Mouse (Mus musculus): ENCODE measurements around the gene Fam171a1. TPM values are rescaled to one million over a fixed set of nuclear protein-coding genes. Genes with fewer than 3 reads are reported as not detected.

The Fam171a1 gene
- polyA plus RNA-seq, 1 experiment, result 13.5 TPM

- Histone ChIP-seq H3K4me3 (no peak overlapping the region), H3K36me3 (ENCODE audit: control insufficient read depth, insufficient read depth) (no peaks in the 10 kb centered on the region), H3ac (ENCODE audit: control insufficient read depth, insufficient read length) (no peak overlapping the region), H3K4me2 (ENCODE audit: low read depth) (peak overlapping the region; percentile 68), H3K79me2 (ENCODE audit: control insufficient read depth, insufficient read depth) (peaks cover 15% of the 10 kb centered on the region), H3K27me3 (ENCODE audit: control insufficient read depth, insufficient read depth, insufficient read length) (no peaks in the 10 kb centered on the region)
- TF ChIP-seq REST (IDR thresholded peaks at IDR 0.05; ENCODE audit: insufficient read depth, insufficient read length) (no peak), POLR2A (IDR thresholded peaks at IDR 0.05; ENCODE audit: insufficient read length, low read depth) (no peak), USF1 (IDR thresholded peaks at IDR 0.05; ENCODE audit: low read depth) (no peak), MYOD1 (IDR thresholded peaks at IDR 0.05; ENCODE audit: control insufficient read depth in 1 of 3, insufficient read length in 2 of 3, low read depth in 2 of 3) (no peak), TCF12 (IDR thresholded peaks at IDR 0.05; ENCODE audit: insufficient read depth, poor library complexity, severe bottlenecking) (no peak), SRF (IDR thresholded peaks at IDR 0.05; ENCODE audit: control insufficient read depth, insufficient read length, low read depth) (no peak), POLR2AphosphoS2 (IDR thresholded peaks at IDR 0.05; ENCODE audit: insufficient read length, low read depth) (no peak), MYOG (IDR thresholded peaks at IDR 0.05; ENCODE audit: control insufficient read depth in 1 of 3, insufficient read depth in 1 of 3, insufficient read length in 2 of 3, low read depth in 2 of 3) (no peak), MAX (IDR thresholded peaks at IDR 0.05; ENCODE audit: low read depth) (no peak), CEBPB (IDR thresholded peaks at IDR 0.05; ENCODE audit: insufficient read depth, poor library complexity, severe bottlenecking) (no peak), E2F4 (IDR thresholded peaks at IDR 0.05; ENCODE audit: insufficient read depth) (no peak)
Observed at GRCm38 (mm10) chr2:3157030-3157429, 43.0 kb downstream of the Fam171a1 start.

- Histone ChIP-seq H3K27me3 (ENCODE audit: control insufficient read depth, insufficient read depth, insufficient read length) (no peaks in the 10 kb centered on the region), H3K79me2 (ENCODE audit: control insufficient read depth, insufficient read depth) (peaks cover 15% of the 10 kb centered on the region), H3K4me3 (no peak overlapping the region), H3K4me2 (ENCODE audit: low read depth) (peak overlapping the region; percentile 68), H3ac (ENCODE audit: control insufficient read depth, insufficient read length) (no peak overlapping the region), H3K36me3 (ENCODE audit: control insufficient read depth, insufficient read depth) (no peaks in the 10 kb centered on the region)
- peak; percentile 34 to 87 (median 72) for TF ChIP-seq MYOG (IDR thresholded peaks at IDR 0.05; ENCODE audit: control insufficient read depth in 1 of 3, insufficient read depth in 1 of 3, insufficient read length in 2 of 3, low read depth in 2 of 3)
- peak; percentile 3 for TF ChIP-seq TCF12 (IDR thresholded peaks at IDR 0.05; ENCODE audit: insufficient read depth, poor library complexity, severe bottlenecking)
- TF ChIP-seq POLR2AphosphoS2 (IDR thresholded peaks at IDR 0.05; ENCODE audit: insufficient read length, low read depth), result no peak
- TF ChIP-seq MYOD1 (IDR thresholded peaks at IDR 0.05; ENCODE audit: control insufficient read depth in 1 of 3, insufficient read length in 2 of 3, low read depth in 2 of 3), result peak in 2 of 3 experiments; percentile 93 to 97
- TF ChIP-seq SRF (IDR thresholded peaks at IDR 0.05; ENCODE audit: control insufficient read depth, insufficient read length, low read depth), result no peak
Observed at GRCm38 (mm10) chr2:3157661-3158344, 43.8 kb downstream of the Fam171a1 start.

GRCm38 (mm10) chr2:3158682-3159412 is 44.8 kb downstream of the Fam171a1 start:
- Histone ChIP-seq H3K4me2 (ENCODE audit: low read depth) (peak overlapping the region; percentile 68), H3K27me3 (ENCODE audit: control insufficient read depth, insufficient read depth, insufficient read length) (no peaks in the 10 kb centered on the region), H3K36me3 (ENCODE audit: control insufficient read depth, insufficient read depth) (no peaks in the 10 kb centered on the region), H3K79me2 (ENCODE audit: control insufficient read depth, insufficient read depth) (peaks cover 15% of the 10 kb centered on the region), H3ac (ENCODE audit: control insufficient read depth, insufficient read length) (no peak overlapping the region), H3K4me3 (no peak overlapping the region)
- TF ChIP-seq TCF3 (IDR thresholded peaks at IDR 0.05; ENCODE audit: insufficient read length, low read depth) (no peak), SRF (IDR thresholded peaks at IDR 0.05; ENCODE audit: control insufficient read depth, insufficient read length, low read depth) (no peak), POLR2A (IDR thresholded peaks at IDR 0.05; ENCODE audit: insufficient read length, low read depth) (no peak), CEBPB (IDR thresholded peaks at IDR 0.05; ENCODE audit: insufficient read depth, poor library complexity, severe bottlenecking) (no peak), REST (IDR thresholded peaks at IDR 0.05; ENCODE audit: insufficient read depth, insufficient read length) (no peak), MAX (IDR thresholded peaks at IDR 0.05; ENCODE audit: low read depth) (no peak), MYOD1 (IDR thresholded peaks at IDR 0.05; ENCODE audit: control insufficient read depth in 1 of 3, insufficient read length in 2 of 3, low read depth in 2 of 3) (no peak), MYOG (IDR thresholded peaks at IDR 0.05; ENCODE audit: control insufficient read depth in 1 of 3, insufficient read depth in 1 of 3, insufficient read length in 2 of 3, low read depth in 2 of 3) (no peak), USF1 (IDR thresholded peaks at IDR 0.05; ENCODE audit: low read depth) (no peak), E2F4 (IDR thresholded peaks at IDR 0.05; ENCODE audit: insufficient read depth) (no peak), POLR2AphosphoS2 (IDR thresholded peaks at IDR 0.05; ENCODE audit: insufficient read length, low read depth) (no peak), TCF12 (IDR thresholded peaks at IDR 0.05; ENCODE audit: insufficient read depth, poor library complexity, severe bottlenecking) (no peak)

DNA sequence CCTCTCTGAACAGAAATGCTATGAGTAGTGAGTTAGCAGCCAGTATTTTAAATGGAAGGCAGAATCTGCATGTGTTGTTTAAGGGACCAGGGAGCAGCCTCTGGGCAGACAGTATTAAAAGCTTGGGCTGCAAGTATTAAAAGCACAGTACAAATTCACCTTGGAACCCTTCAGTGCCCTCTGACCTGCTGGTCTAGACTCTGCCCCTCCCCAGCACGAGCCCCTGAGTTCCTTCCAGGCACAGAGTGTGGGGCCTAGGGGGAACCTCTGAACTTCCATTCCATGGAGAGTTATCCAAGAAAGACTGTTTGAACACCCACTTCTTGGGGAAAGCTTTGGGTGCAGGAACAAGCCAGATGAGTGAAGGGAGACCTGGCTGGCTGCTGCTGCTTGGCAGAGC is 47.6 kb downstream of the Fam171a1 start:
- Histone ChIP-seq H3K27me3 (ENCODE audit: control insufficient read depth, insufficient read depth, insufficient read length) (no peaks in the 10 kb centered on the region), H3K4me2 (ENCODE audit: low read depth) (no peak overlapping the region), H3ac (ENCODE audit: control insufficient read depth, insufficient read length) (no peak overlapping the region), H3K4me3 (no peak overlapping the region), H3K79me2 (ENCODE audit: control insufficient read depth, insufficient read depth) (peaks cover 15% of the 10 kb centered on the region), H3K36me3 (ENCODE audit: control insufficient read depth, insufficient read depth) (no peaks in the 10 kb centered on the region)
- TF ChIP-seq MYOD1 (IDR thresholded peaks at IDR 0.05; ENCODE audit: control insufficient read depth in 1 of 3, insufficient read length in 2 of 3, low read depth in 2 of 3), result no peak
- TF ChIP-seq MYOG (IDR thresholded peaks at IDR 0.05; ENCODE audit: control insufficient read depth in 1 of 3, insufficient read depth in 1 of 3, insufficient read length in 2 of 3, low read depth in 2 of 3), result no peak
- no peak for TF ChIP-seq SRF (IDR thresholded peaks at IDR 0.05; ENCODE audit: control insufficient read depth, insufficient read length, low read depth)

All from myocyte (in vitro differentiated cells).